ENCODE assay signal across 10 mouse cellular contexts in genomic region chr15:28189668-28190067, GRCm38 (mm10). TPM values are rescaled to one million over a fixed set of nuclear protein-coding genes. Genes with fewer than 3 reads are reported as not detected.
DNase-seq lines count a peak whose midpoint lies in the region; ATAC-seq and TF ChIP-seq lines count a peak whose summit lies in the region.
"Had no signal": no experiment of that assay in that cellular context is flagged by ENCODE, and none has a peak within 500 bp of the region (broad histone marks: within the 10 kb centered on the region; RNA-seq: fewer than 3 reads in every experiment).

No protein-coding gene starts in this region.

- H3K4me1 ChIP-seq in kidney, postnatal 0 days (replicated peaks; ENCODE audit: insufficient read depth, low read length) = no peaks in the 10 kb centered on the region

- no peak for DNase-seq in kidney, postnatal 0 days (ENCODE audit: low spot score)
- no peak for DNase-seq in kidney, postnatal 14 days
- peak; percentile 29 for DNase-seq in ES-CJ7 (ENCODE audit: low read depth, low spot score)
- DNase-seq in splenic B cell, adult 2 months (ENCODE audit: low read depth, low spot score) = peak; percentile 68
- no peak for DNase-seq in urinary bladder, adult 2 months (ENCODE audit: low spot score)
- DNase-seq in left cerebral cortex, adult 11 months (ENCODE audit: low spot score) = no peak
- DNase-seq: cerebellum, adult 8-10 months; gastrocnemius, postnatal 36 days; right cerebral cortex, postnatal 14 days had no signal

- H3K36me3 ChIP-seq in kidney, postnatal 0 days (ENCODE audit: insufficient read depth, low read length) = no peaks in the 10 kb centered on the region
- H3K36me3 ChIP-seq in splenic B cell, adult 2 months (ENCODE audit: control insufficient read depth, insufficient read depth, low read length, poor library complexity, severe bottlenecking) = no peaks in the 10 kb centered on the region

- H3K27ac ChIP-seq in kidney, postnatal 0 days = no peak overlapping the region

- H3K9me3 ChIP-seq in kidney, postnatal 0 days (replicated peaks; ENCODE audit: low read length) = no peaks in the 10 kb centered on the region

- H3K9ac ChIP-seq in kidney, postnatal 0 days (ENCODE audit: low read depth, low read length) = no peak overlapping the region

- no peak for ATAC-seq in kidney, postnatal 0 days (replicated peaks; ENCODE audit: low FRiP score, low read depth)
- ATAC-seq in granulocyte monocyte progenitor cell, adult 5-6 weeks (replicated peaks; ENCODE audit: poor library complexity, severe bottlenecking) = peak; percentile 97

- WGBS in kidney, postnatal 0 days = 42% methylated on average over 12 of the region's 12 CpGs

- 0 out of 2 replicates have a peak, but pooled peaks have one; percentile 2 for TF ChIP-seq CTCF in kidney, postnatal 0 days (IDR thresholded peaks at IDR 0.05; ENCODE audit: low read depth)

- no peaks in the 10 kb centered on the region for H3K27me3 ChIP-seq in kidney, postnatal 0 days (ENCODE audit: insufficient read depth, low read length)
- no peaks in the 10 kb centered on the region for H3K27me3 ChIP-seq in splenic B cell, adult 2 months (ENCODE audit: control insufficient read depth, insufficient read depth, low read length, poor library complexity, severe bottlenecking)

- H3K4me2 ChIP-seq in kidney, postnatal 0 days (ENCODE audit: low read length) = no peak overlapping the region

- no peak overlapping the region for H3K4me3 ChIP-seq in kidney, postnatal 0 days (replicated peaks; ENCODE audit: low read depth, low read length)

RNA-seq across cellular contexts. Expression of gene Dnah5, which starts 13.9 kb away (rescaled TPM):
- polyA plus RNA-seq in kidney, postnatal 0 days (2015; fragmentation: Nextera tagmentation; extraction: Ambion mirVana) = 0.06 and 0.08 TPM in 2 replicates
- total RNA-seq in granulocyte monocyte progenitor cell, adult 5-6 weeks (2014; fragmentation: Nextera tagmentation) = not detected in 2 replicates
- total RNA-seq in granulocyte monocyte progenitor cell, adult 5-6 weeks (2017) = not detected in 2 replicates
- under 0.01 and 0.01 TPM in 2 replicates for polyA plus RNA-seq in urinary bladder, adult 2 months (2012; rRNA removed)
- total RNA-seq: gastrocnemius, postnatal 36 days had no signal

Comparison
In these comparisons a context has a peak if more than half of its experiments do, and no peak if none do; other contexts are left out.
1. DNase-seq: peak in ES-CJ7 (single experiment) and splenic B cell, adult 2 months (single experiment); none in kidney, postnatal 0 days (single experiment), kidney, postnatal 14 days (single experiment), urinary bladder, adult 2 months (single experiment) and left cerebral cortex, adult 11 months (single experiment).